Mouse (Mus musculus) kidney, postnatal 4 days (tissue): ENCODE data around the gene Anks4b.
A peak's percentile ranks its signal among the peaks of the same experiment; 100 is the strongest.

Experiments
- DNase-seq, 2 experiments: peaks; one replicate each; pipeline ENCODE4 v3.0.0; 2021; ENCODE audit warnings: mixed read lengths in 2 of 2

Gene Anks4b

GRCm38 (mm10) chr7:120173603-120174244, at the start of gene Anks4b:
Gene Anks4b, plus strand, starts transcription at chr7:120173858.
- DNase-seq, result peak; percentile 77 to 86

- peak; percentile 73 to 83 for DNase-seq
These were observed 48.8 kb upstream of the Anks4b start for GRCm38 (mm10) chr7:120124844-120125243.

- DNase-seq, result no peak
These were observed 46.5 kb upstream of the Anks4b start for GRCm38 (mm10) chr7:120126976-120127685.

- DNase-seq, result peak; percentile 8 to 24
These were observed 46.0 kb upstream of the Anks4b start for GRCm38 (mm10) chr7:120127686-120128059.

- no peak for DNase-seq
These were observed 44.7 kb upstream of the Anks4b start for GRCm38 (mm10) chr7:120128951-120129350.

- no peak for DNase-seq
These were observed 30.9 kb upstream of the Anks4b start for GRCm38 (mm10) chr7:120142743-120143142.

- no peak for DNase-seq
These were observed 28.5 kb upstream of the Anks4b start, which contains the start of gene Zp2 for GRCm38 (mm10) chr7:120145191-120145590. Gene Zp2, minus strand, starts transcription at chr7:120145291.

GRCm38 (mm10) chr7:120150257-120150656, 23.4 kb upstream of the Anks4b start:
- no peak for DNase-seq

GRCm38 (mm10) chr7:120150898-120151297, 22.8 kb upstream of the Anks4b start:
- no peak for DNase-seq

GRCm38 (mm10) chr7:120156841-120157409, 16.7 kb upstream of the Anks4b start:
- no peak for DNase-seq

GRCm38 (mm10) chr7:120157575-120158061, 16.0 kb upstream of the Anks4b start:
- DNase-seq, result no peak

- DNase-seq, result peak in 1 of 2 experiments; percentile 7
These were observed 15.5 kb upstream of the Anks4b start for GRCm38 (mm10) chr7:120158121-120158613.

- DNase-seq, result peak; percentile 34 to 50
These were observed 9.9 kb upstream of the Anks4b start for GRCm38 (mm10) chr7:120163581-120164251.

GRCm38 (mm10) chr7:120172188-120172700, 1.4 kb upstream of the Anks4b start:
- DNase-seq, result no peak

GRCm38 (mm10) chr7:120174723-120175504, 1.3 kb downstream of the Anks4b start:
- DNase-seq, result no peak

GRCm38 (mm10) chr7:120177611-120178010, 4.0 kb downstream of the Anks4b start:
- DNase-seq, result no peak

GRCm38 (mm10) chr7:120178935-120179334, 5.3 kb downstream of the Anks4b start:
- no peak for DNase-seq

- DNase-seq, result no peak
These were observed 6.9 kb downstream of the Anks4b start for GRCm38 (mm10) chr7:120180547-120180946.

- no peak for DNase-seq
These were observed 8.0 kb downstream of the Anks4b start for GRCm38 (mm10) chr7:120181401-120182230.

- DNase-seq, result no peak
These were observed 9.2 kb downstream of the Anks4b start for GRCm38 (mm10) chr7:120182891-120183290.

- DNase-seq, result no peak
These were observed 15.3 kb downstream of the Anks4b start for GRCm38 (mm10) chr7:120188946-120189345.
